Mouse (Mus musculus): ENCODE results near the gene Plekha7.

DNA sequence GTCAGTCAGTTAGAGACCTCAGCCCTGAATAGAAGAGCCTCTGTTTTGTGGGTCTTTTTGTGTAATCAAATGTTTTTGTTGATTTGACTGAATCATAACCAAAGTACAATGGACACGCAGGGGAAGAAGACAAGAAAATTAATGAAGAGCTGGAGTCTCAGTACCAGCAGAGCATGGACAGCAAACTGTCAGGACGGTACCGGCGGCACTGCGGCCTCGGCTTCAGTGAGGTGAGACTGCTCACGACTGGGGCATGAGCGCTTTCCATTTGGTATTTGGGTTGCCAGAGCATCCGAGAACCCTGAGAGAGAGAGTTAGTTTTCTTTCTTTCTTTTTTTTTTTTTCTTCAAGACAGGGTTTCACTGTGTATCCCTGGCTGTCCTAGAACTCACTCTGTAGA, 205.1 kb downstream of the Plekha7 start:
- TF ChIP-seq CTCF (IDR thresholded peaks at IDR 0.05; ENCODE audit: low read depth) (no peak), EP300 (IDR thresholded peaks at IDR 0.05; ENCODE audit: low read depth) (no peak)

All from heart, postnatal 0 days (tissue).